Mouse (Mus musculus) liver, postnatal 0 days (tissue): ENCODE data around the gene Hoxb3. TPM values are rescaled to one million over a fixed set of nuclear protein-coding genes. Genes with fewer than 3 reads are reported as not detected.

Experiments used
- ATAC-seq: fragments of 200-750 bp; cut with Nextera tagmentation; 2 replicates; pipeline ENCODE4 v1.8.0; 2017; ENCODE audit warnings: mild to moderate bottlenecking, moderate library complexity
- DNase-seq: peaks from one replicate; pipeline ENCODE4 v3.0.0-alpha.2; 2016
- H3K27ac ChIP-seq: fragments of 300-500 bp; sonication (generic); 2 replicates; pipeline ENCODE4 v1.5.1; 2014; ENCODE audit warnings: antibody characterized with exemption, moderate library complexity, mild to moderate bottlenecking, low read depth
- H3K27me3 ChIP-seq: fragments of 300-500 bp; sonication (generic); 2 replicates; pipeline ENCODE4 v1.6.1; 2014; ENCODE audit warnings: low read length, control low read depth, mixed read lengths; ENCODE audit not compliant: insufficient read depth
- H3K36me3 ChIP-seq: fragments of 300-500 bp; sonication (generic); replicated peaks from 2 replicates; pipeline ENCODE4 v1.6.1; 2014; ENCODE audit warnings: mild to moderate bottlenecking, control low read depth, low read length, moderate library complexity, mixed read lengths; ENCODE audit not compliant: insufficient read depth
- H3K4me1 ChIP-seq: fragments of 300-500 bp; sonication (generic); 2 replicates; pipeline ENCODE4 v1.6.1; 2014; ENCODE audit warnings: antibody characterized with exemption, mild to moderate bottlenecking, control low read depth; ENCODE audit not compliant: insufficient read depth
- H3K4me2 ChIP-seq: fragments of 300-500 bp; sonication (generic); 2 replicates; pipeline ENCODE4 v1.6.1; 2014; ENCODE audit warnings: low read depth, mild to moderate bottlenecking, low read length, moderate library complexity, mixed read lengths
- H3K4me3 ChIP-seq: fragments of 300-500 bp; sonication (generic); 2 replicates; pipeline ENCODE4 v1.5.1; 2014; ENCODE audit warnings: low read depth, low read length
- H3K9ac ChIP-seq: fragments of 300-500 bp; sonication (generic); replicated peaks from 2 replicates; pipeline ENCODE4 v1.6.1; 2014; ENCODE audit warnings: mild to moderate bottlenecking, moderate library complexity
- H3K9me3 ChIP-seq: fragments of 300-500 bp; sonication (generic); 2 replicates; pipeline ENCODE4 v1.6.1; 2016; ENCODE audit warnings: mild to moderate bottlenecking, control low read depth, low read length, mixed read lengths
- CTCF ChIP-seq: sonication (generic); IDR thresholded peaks from 2 replicates; pipeline ENCODE4 v1.5.1; 2016; ENCODE audit warnings: antibody characterized with exemption, low read depth
- EP300 ChIP-seq: IDR thresholded peaks from 2 replicates; pipeline ENCODE4 v1.6.1; 2016; ENCODE audit warnings: antibody characterized with exemption, low read depth, mild to moderate bottlenecking
- WGBS: fragments of 180-500 bp; shearing (Covaris S2); extraction: QIAGEN DNeasy Blood & Tissue Kit; methylation state at CpG from one replicate; pipeline ENCODE4 v1.1.7; 2014; ENCODE audit not compliant: insufficient replicate concordance; 5-methylcytosine and 5-hydroxymethylcytosine counted together
- polyA plus RNA-seq: library from polyadenylated mRNA; unstranded; fragments of >200 nt; fragmentation: Nextera tagmentation; extraction: Ambion mirVana; gene quantifications from 2 replicates; pipeline ENCODE4 v1.2.1, GENCODE M21; 2015

The Hoxb3 gene
- polyA plus RNA-seq, 1 experiment from 2014 or later: 0.26 TPM

GRCm38 (mm10) chr11:96322738-96323137 lies 388 bp upstream of the Hoxb3 start:
- no peaks in the 10 kb centered on the region for H3K36me3 ChIP-seq
- ATAC-seq: no peak
- H3K9me3 ChIP-seq: no peaks in the 10 kb centered on the region
- DNase-seq: no peak
- peaks cover 68% of the 10 kb centered on the region for H3K27me3 ChIP-seq
- no peak overlapping the region for H3K4me3 ChIP-seq
- H3K4me2 ChIP-seq: no peak overlapping the region
- WGBS: 39% methylated on average over 6 of the region's 6 CpGs
- H3K27ac ChIP-seq: no peak overlapping the region
- no peak overlapping the region for H3K9ac ChIP-seq
- TF ChIP-seq EP300: no peak
- no peak for TF ChIP-seq CTCF
- no peaks in the 10 kb centered on the region for H3K4me1 ChIP-seq

GRCm38 (mm10) chr11:96324125-96324524 lies 999 bp downstream of the Hoxb3 start:
- no peaks in the 10 kb centered on the region for H3K9me3 ChIP-seq
- ATAC-seq (no peak), DNase-seq (no peak)
- WGBS: 20% methylated on average over 5 of the region's 5 CpGs
- no peak overlapping the region for H3K4me3 ChIP-seq
- H3K4me2 ChIP-seq: no peak overlapping the region
- H3K9ac ChIP-seq: no peak overlapping the region
- no peak overlapping the region for H3K27ac ChIP-seq
- TF ChIP-seq EP300: no peak
- no peak for TF ChIP-seq CTCF
- no peaks in the 10 kb centered on the region for H3K36me3 ChIP-seq
- peaks cover 64% of the 10 kb centered on the region for H3K27me3 ChIP-seq
- no peaks in the 10 kb centered on the region for H3K4me1 ChIP-seq

GRCm38 (mm10) chr11:96324965-96325364 lies 1.8 kb downstream of the Hoxb3 start:
- no peak overlapping the region for H3K9ac ChIP-seq
- no peak overlapping the region for H3K27ac ChIP-seq
- DNase-seq: no peak
- no peak for ATAC-seq
- TF ChIP-seq EP300: no peak
- TF ChIP-seq CTCF: no peak
- WGBS: 39% methylated on average over 8 of the region's 8 CpGs
- H3K27me3 ChIP-seq: peaks cover 63% of the 10 kb centered on the region
- H3K4me1 ChIP-seq: no peaks in the 10 kb centered on the region
- H3K4me3 ChIP-seq: no peak overlapping the region
- no peak overlapping the region for H3K4me2 ChIP-seq
- H3K9me3 ChIP-seq: no peaks in the 10 kb centered on the region
- no peaks in the 10 kb centered on the region for H3K36me3 ChIP-seq

GRCm38 (mm10) chr11:96325747-96326212 lies 2.7 kb downstream of the Hoxb3 start:
- no peak overlapping the region for H3K9ac ChIP-seq
- peaks cover 62% of the 10 kb centered on the region for H3K27me3 ChIP-seq
- H3K4me1 ChIP-seq: no peaks in the 10 kb centered on the region
- no peak overlapping the region for H3K4me2 ChIP-seq
- no peaks in the 10 kb centered on the region for H3K9me3 ChIP-seq
- TF ChIP-seq EP300 (no peak), CTCF (no peak)
- no peak for ATAC-seq
- no peak overlapping the region for H3K27ac ChIP-seq
- H3K36me3 ChIP-seq: no peaks in the 10 kb centered on the region
- WGBS: 50% methylated on average over 22 of the region's 22 CpGs
- H3K4me3 ChIP-seq: no peak overlapping the region
- DNase-seq: no peak

- no peak overlapping the region for H3K4me2 ChIP-seq
- 52% methylated on average over 12 of the region's 12 CpGs for WGBS
- DNase-seq (no peak), ATAC-seq (no peak)
- no peaks in the 10 kb centered on the region for H3K36me3 ChIP-seq
- H3K4me3 ChIP-seq: no peak overlapping the region
- H3K27me3 ChIP-seq: peaks cover 65% of the 10 kb centered on the region
- TF ChIP-seq CTCF (no peak), EP300 (no peak)
- no peaks in the 10 kb centered on the region for H3K9me3 ChIP-seq
- H3K4me1 ChIP-seq: no peaks in the 10 kb centered on the region
- no peak overlapping the region for H3K27ac ChIP-seq
- no peak overlapping the region for H3K9ac ChIP-seq
Observed at GRCm38 (mm10) chr11:96326705-96327104, 3.6 kb downstream of the Hoxb3 start.

- 60% methylated on average over 7 of the region's 7 CpGs for WGBS
- H3K27ac ChIP-seq: no peak overlapping the region
Observed at GRCm38 (mm10) chr11:96327122-96327521, 4.0 kb downstream of the Hoxb3 start.

GRCm38 (mm10) chr11:96327750-96328149 lies 4.6 kb downstream of the Hoxb3 start:
- Histone ChIP-seq H3K4me3 (no peak overlapping the region), H3K36me3 (no peaks in the 10 kb centered on the region), H3K9me3 (no peaks in the 10 kb centered on the region), H3K4me1 (0 out of 2 replicates have a peak, but pooled peaks cover 1% of the 10 kb centered on the region), H3K27me3 (peaks cover 75% of the 10 kb centered on the region), H3K27ac (no peak overlapping the region), H3K9ac (no peak overlapping the region), H3K4me2 (no peak overlapping the region)
- TF ChIP-seq CTCF (no peak), EP300 (no peak)
- DNase-seq (no peak), ATAC-seq (no peak)
- 35% methylated on average over 5 of the region's 5 CpGs for WGBS

More at GRCm38 (mm10) chr11:96327122-96327521, 4.0 kb downstream of the Hoxb3 start:
- Histone ChIP-seq H3K4me2 (no peak overlapping the region), H3K4me1 (no peaks in the 10 kb centered on the region), H3K4me3 (no peak overlapping the region), H3K9me3 (no peaks in the 10 kb centered on the region), H3K27me3 (peaks cover 69% of the 10 kb centered on the region), H3K36me3 (no peaks in the 10 kb centered on the region), H3K9ac (no peak overlapping the region)
- TF ChIP-seq CTCF (no peak), EP300 (no peak)
- ATAC-seq: no peak
- DNase-seq: no peak
